Mouse (Mus musculus) limb, embryonic 12.5 days (tissue): Measurements from ENCODE around the gene Ewsr1. TPM values are rescaled to one million over a fixed set of nuclear protein-coding genes. Genes with fewer than 3 reads are reported as not detected.
A peak's percentile ranks its signal among the peaks of the same experiment; 100 is the strongest.

Source experiments
- ATAC-seq: fragments of 200-750 bp; cut with Nextera tagmentation; 2 replicates; pipeline ENCODE4 v1.8.0; 2017; ENCODE audit warnings: low read depth, moderate TSS enrichment; ENCODE audit not compliant: insufficient number of reproducible peaks, insufficient read depth, low FRiP score, low TSS enrichment
- H3K27ac ChIP-seq: fragments of 300-500 bp; sonication (generic); 2 replicates; pipeline ENCODE4 v1.5.1; 2016; ENCODE audit warnings: mild to moderate bottlenecking, moderate library complexity
- H3K27me3 ChIP-seq: fragments of 300-500 bp; sonication (generic); 2 replicates; pipeline ENCODE4 v1.6.1; 2016; ENCODE audit warnings: mild to moderate bottlenecking, moderate library complexity
- H3K36me3 ChIP-seq: fragments of 300-500 bp; sonication (generic); 2 replicates; pipeline ENCODE4 v1.6.1; 2016; ENCODE audit warnings: mild to moderate bottlenecking, moderate library complexity
- H3K4me1 ChIP-seq: fragments of 300-500 bp; sonication (generic); replicated peaks from 2 replicates; pipeline ENCODE4 v1.6.1; 2016
- H3K4me2 ChIP-seq: fragments of 300-500 bp; sonication (generic); 2 replicates; pipeline ENCODE4 v1.6.1; 2016; ENCODE audit warnings: mild to moderate bottlenecking, moderate library complexity
- H3K4me3 ChIP-seq: fragments of 300-500 bp; sonication (generic); replicated peaks from 2 replicates; pipeline ENCODE4 v1.5.1; 2016; ENCODE audit warnings: mild to moderate bottlenecking
- H3K9ac ChIP-seq: fragments of 300-500 bp; sonication (generic); replicated peaks from 2 replicates; pipeline ENCODE4 v1.6.1; 2016; ENCODE audit warnings: mild to moderate bottlenecking, moderate library complexity
- H3K9me3 ChIP-seq: fragments of 300-500 bp; sonication (generic); 2 replicates; pipeline ENCODE4 v1.6.1; 2016; ENCODE audit warnings: mild to moderate bottlenecking, moderate library complexity
- WGBS: fragments of 180-500 bp; shearing (Covaris S2); methylation state at CpG from one replicate; pipeline ENCODE4 v1.1.7; 2016; 5-methylcytosine and 5-hydroxymethylcytosine counted together
- polyA plus RNA-seq: library from polyadenylated mRNA; unstranded; fragments of >200 nt; fragmentation: Nextera tagmentation; extraction: Ambion mirVana; gene quantifications from 2 replicates; pipeline ENCODE4 v1.2.1, GENCODE M21; 2016

Ewsr1 gene
- polyA plus RNA-seq, 1 experiment from 2014 or later = 1,006 TPM

GRCm38 (mm10) chr11:5064282-5065055 lies 34.6 kb downstream of the Ewsr1 start:
- no peak overlapping the region for H3K27ac ChIP-seq
- peaks cover 46% of the 10 kb centered on the region for H3K4me1 ChIP-seq
- ATAC-seq = no peak

GRCm38 (mm10) chr11:5063561-5064281 lies 35.3 kb downstream of the Ewsr1 start:
- Histone ChIP-seq H3K9ac (0 out of 2 replicates have a peak overlapping the region, but pooled peaks have one; percentile 34), H3K4me2 (peak overlapping the region; percentile 94), H3K4me3 (peak overlapping the region; percentile 74), H3K4me1 (peaks cover 53% of the 10 kb centered on the region), H3K9me3 (no peaks in the 10 kb centered on the region), H3K36me3 (peaks cover 15% of the 10 kb centered on the region), H3K27ac (no peak overlapping the region), H3K27me3 (peaks cover 61% of the 10 kb centered on the region)
- WGBS = 51% methylated on average over 31 of the region's 31 CpGs
- no peak for ATAC-seq

More at GRCm38 (mm10) chr11:5064282-5065055, 34.6 kb downstream of the Ewsr1 start:
- Histone ChIP-seq H3K4me2 (peak overlapping the region; percentile 94), H3K9ac (peak overlapping the region; percentile 75), H3K36me3 (peaks cover 22% of the 10 kb centered on the region), H3K4me3 (peak overlapping the region; percentile 74), H3K9me3 (no peaks in the 10 kb centered on the region), H3K27me3 (peaks cover 54% of the 10 kb centered on the region)
- WGBS = 13% methylated on average over 38 of the region's 38 CpGs

- peaks cover 68% of the 10 kb centered on the region for H3K27me3 ChIP-seq
- H3K36me3 ChIP-seq = peaks cover 7% of the 10 kb centered on the region
- H3K9me3 ChIP-seq = no peaks in the 10 kb centered on the region
- peak overlapping the region; percentile 94; the same call in 1 of the 2 replicates for H3K4me2 ChIP-seq
- H3K4me3 ChIP-seq = 0 out of 2 replicates have a peak overlapping the region, but pooled peaks have one; percentile 74
- H3K9ac ChIP-seq = no peak overlapping the region
- no peak for ATAC-seq
- WGBS = 71% methylated on average over 13 of the region's 13 CpGs
- H3K27ac ChIP-seq = no peak overlapping the region
- peaks cover 60% of the 10 kb centered on the region for H3K4me1 ChIP-seq
Measured at GRCm38 (mm10) chr11:5062860-5063505, 36.1 kb downstream of the Ewsr1 start.

GRCm38 (mm10) chr11:5062326-5062725 lies 36.7 kb downstream of the Ewsr1 start:
- ATAC-seq = no peak
- H3K4me2 ChIP-seq = peak overlapping the region; percentile 72
- peaks cover 75% of the 10 kb centered on the region for H3K27me3 ChIP-seq
- peaks cover 66% of the 10 kb centered on the region for H3K4me1 ChIP-seq
- no peak overlapping the region for H3K27ac ChIP-seq
- 11% methylated on average over 13 of the region's 13 CpGs for WGBS
- peaks cover 5% of the 10 kb centered on the region; the same call in 1 of the 2 replicates for H3K36me3 ChIP-seq
- H3K4me3 ChIP-seq = peak overlapping the region; percentile 40
- H3K9ac ChIP-seq = peak overlapping the region; percentile 24; the same call in 1 of the 2 replicates
- no peaks in the 10 kb centered on the region for H3K9me3 ChIP-seq

- no peaks in the 10 kb centered on the region for H3K9me3 ChIP-seq
- H3K36me3 ChIP-seq = peaks cover 5% of the 10 kb centered on the region; the same call in 1 of the 2 replicates
- peaks cover 74% of the 10 kb centered on the region for H3K4me1 ChIP-seq
- peak overlapping the region; percentile 40 for H3K4me3 ChIP-seq
- ATAC-seq = no peak
- H3K27ac ChIP-seq = no peak overlapping the region
- H3K4me2 ChIP-seq = peak overlapping the region; percentile 72
- peaks cover 83% of the 10 kb centered on the region for H3K27me3 ChIP-seq
- peak overlapping the region; percentile 55 for H3K9ac ChIP-seq
- WGBS = 2% methylated on average over 62 of the region's 62 CpGs
Measured at GRCm38 (mm10) chr11:5061413-5062139, 37.5 kb downstream of the Ewsr1 start.

GRCm38 (mm10) chr11:5060756-5061412 lies 38.2 kb downstream of the Ewsr1 start:
- H3K27me3 ChIP-seq = peaks cover 89% of the 10 kb centered on the region
- no peaks in the 10 kb centered on the region for H3K9me3 ChIP-seq
- H3K36me3 ChIP-seq = peaks cover 5% of the 10 kb centered on the region; the same call in 1 of the 2 replicates
- H3K4me2 ChIP-seq = peak overlapping the region; percentile 72
- WGBS = 43% methylated on average over 28 of the region's 28 CpGs
- peak overlapping the region; percentile 40 for H3K4me3 ChIP-seq
- ATAC-seq = no peak
- no peak overlapping the region for H3K27ac ChIP-seq
- peak overlapping the region; percentile 55; the same call in 1 of the 2 replicates for H3K9ac ChIP-seq
- peaks cover 80% of the 10 kb centered on the region for H3K4me1 ChIP-seq

- Histone ChIP-seq H3K4me3 (peak overlapping the region; percentile 51), H3K9me3 (no peaks in the 10 kb centered on the region), H3K4me2 (peak overlapping the region; percentile 91; the same call in 1 of the 2 replicates), H3K27ac (no peak overlapping the region), H3K4me1 (peaks cover 81% of the 10 kb centered on the region), H3K36me3 (peaks cover 5% of the 10 kb centered on the region; the same call in 1 of the 2 replicates), H3K9ac (no peak overlapping the region), H3K27me3 (peaks cover 100% of the 10 kb centered on the region)
- 13% methylated on average over 27 of the region's 27 CpGs for WGBS
- ATAC-seq = no peak
Measured at GRCm38 (mm10) chr11:5059704-5060156, 39.3 kb downstream of the Ewsr1 start.

- Histone ChIP-seq H3K9me3 (no peaks in the 10 kb centered on the region), H3K9ac (0 out of 2 replicates have a peak overlapping the region, but pooled peaks have one; percentile 12), H3K27ac (no peak overlapping the region), H3K27me3 (peaks cover 98% of the 10 kb centered on the region), H3K4me2 (peak overlapping the region; percentile 91), H3K36me3 (peaks cover 5% of the 10 kb centered on the region; the same call in 1 of the 2 replicates), H3K4me3 (peak overlapping the region; percentile 51), H3K4me1 (peaks cover 76% of the 10 kb centered on the region)
- WGBS = 14% methylated on average over 14 of the region's 14 CpGs
- ATAC-seq = no peak
Measured at GRCm38 (mm10) chr11:5059230-5059629, 39.8 kb downstream of the Ewsr1 start.

- Histone ChIP-seq H3K4me2 (peak overlapping the region; percentile 91), H3K27me3 (peaks cover 96% of the 10 kb centered on the region), H3K9ac (no peak overlapping the region), H3K4me1 (peaks cover 71% of the 10 kb centered on the region), H3K27ac (no peak overlapping the region), H3K9me3 (no peaks in the 10 kb centered on the region), H3K36me3 (peaks cover 5% of the 10 kb centered on the region; the same call in 1 of the 2 replicates), H3K4me3 (peak overlapping the region; percentile 51)
- no peak for ATAC-seq
- WGBS = 29% methylated on average over 9 of the region's 9 CpGs
Measured at GRCm38 (mm10) chr11:5058783-5059182, 40.3 kb downstream of the Ewsr1 start.
